Mouse (Mus musculus): ENCODE measurements around the gene Cadps2.

GRCm38 (mm10) chr6:23866298-23866697 is 27.1 kb upstream of the Cadps2 start:
- TF ChIP-seq MAZ (IDR thresholded peaks at IDR 0.05; ENCODE audit: low read depth, low read length), result no peak
- no peak for TF ChIP-seq SIN3A (IDR thresholded peaks at IDR 0.05; ENCODE audit: low read length)
- no peak for TF ChIP-seq MXI1 (IDR thresholded peaks at IDR 0.05; ENCODE audit: low read depth, low read length)
- TF ChIP-seq CTCF (conservative IDR thresholded peaks at IDR 0.05 in 1 of 2, IDR thresholded peaks at IDR 0.05 in 1 of 2; ENCODE audit: low read depth in 2 of 2, low read length in 2 of 2), result no peak
- no peak for TF ChIP-seq MEF2A (IDR thresholded peaks at IDR 0.05; ENCODE audit: borderline replicate concordance, low read depth, low read length)
- TF ChIP-seq HCFC1 (IDR thresholded peaks at IDR 0.05; ENCODE audit: low read depth, low read length), result no peak
- no peak for TF ChIP-seq USF1 (IDR thresholded peaks at IDR 0.05; ENCODE audit: low read depth, low read length)
- no peak for TF ChIP-seq UBTF (IDR thresholded peaks at IDR 0.05; ENCODE audit: low read depth, low read length)
- no peak for TF ChIP-seq ELF1 (IDR thresholded peaks at IDR 0.05; ENCODE audit: low read depth, low read length)
- TF ChIP-seq POLR2A (IDR thresholded peaks at IDR 0.05; ENCODE audit: low read depth, low read length), result no peak

Measured in CH12.LX (cell line).